Mouse (Mus musculus) embryonic fibroblast, embryonic 13.5 days (primary cell): ENCODE measurements at regions not wholly inside any gene's neighbourhood (a gene's known extent, or its start where the extent isn't known, plus 50 kb on each side); places are given as distances from the start of the nearest gene placed in this dataset.

Experiments
- CTCF ChIP-seq: IDR thresholded peaks from 2 replicates; pipeline ENCODE4 v1.5.1; 2011; ENCODE audit warnings: mild to moderate bottlenecking, control low read depth, low read length, moderate library complexity, borderline replicate concordance; ENCODE audit not compliant: insufficient read depth
- POLR2A ChIP-seq: IDR thresholded peaks from 2 replicates; pipeline ENCODE4 v1.6.1; 2011; ENCODE audit warnings: low read depth, mild to moderate bottlenecking, control low read depth, low read length, moderate library complexity

DNA sequence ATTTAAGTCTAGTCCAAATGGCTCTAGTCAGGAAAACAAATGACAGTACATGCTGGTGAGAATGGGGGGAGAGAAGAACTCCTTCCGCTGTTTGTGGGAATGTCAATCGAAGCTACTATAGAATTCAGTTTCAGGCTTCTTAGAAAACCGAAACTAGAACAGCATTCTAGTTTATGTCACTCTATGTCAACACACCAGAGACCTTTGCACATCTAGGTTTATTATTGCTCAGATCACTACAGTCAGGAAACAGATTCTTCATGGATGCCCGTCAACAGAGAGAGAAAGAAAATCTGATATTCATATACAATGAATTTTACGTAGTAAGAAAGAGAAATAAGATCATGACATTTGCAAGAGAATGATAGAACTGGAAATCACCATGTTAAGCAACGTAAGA, 276.7 kb upstream of the Pdzrn3 start:
- TF ChIP-seq POLR2A, result no peak
- TF ChIP-seq CTCF, result no peak
